Mouse (Mus musculus): ENCODE data around the gene Gpr18. TPM values are rescaled to one million over a fixed set of nuclear protein-coding genes. Genes with fewer than 3 reads are reported as not detected.
"Not testable (repeated sequence)": the region's sequence is repeated elsewhere in the genome, so short reads cannot be mapped to it uniquely, and the experiment has no call there.

Gene Gpr18
- total and polyA plus RNA-seq, 3 experiments, result 0.16 to 2.2 (median 0.43) TPM

DNA sequence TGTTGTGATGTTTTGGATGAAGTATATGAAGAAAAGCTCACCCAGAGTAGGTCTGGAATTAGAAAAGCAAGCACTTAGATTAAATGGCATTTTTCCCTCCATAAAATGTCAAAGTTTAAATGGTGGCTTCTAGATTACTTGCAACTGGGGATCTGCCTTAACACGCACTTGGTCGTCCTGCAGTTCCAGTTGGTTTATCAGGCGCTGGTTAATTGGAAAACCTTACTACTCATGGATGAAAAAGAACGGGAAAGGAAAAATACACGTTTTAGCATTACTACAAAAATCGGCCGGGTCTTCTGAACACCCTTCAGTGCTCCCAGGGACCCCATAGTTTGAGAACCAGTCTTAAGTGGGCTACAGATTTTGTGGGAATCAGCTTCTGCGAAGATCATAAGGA, 37.9 kb downstream of the Gpr18 start:
- intact Hi-C loops (cut with DNase I), result loop anchor here (5.0 kb wide), 2 partner anchors 80 to 230 kb away; partner anchors contain the start of genes Dock9 and Tm9sf2
- peak overlapping the region; percentile 98 for H3K4me3 ChIP-seq
- 41% methylated on average over 8 of the region's 8 CpGs for WGBS

GRCm38 (mm10) chr14:121876860-121877259, 38.7 kb downstream of the Gpr18 start:
- DNase-seq, result no peak
- H3K4me1 ChIP-seq (ENCODE audit: control insufficient read depth, insufficient read depth, low read length), result no peaks in the 10 kb centered on the region
- H3K27me3 ChIP-seq (ENCODE audit: control insufficient read depth, insufficient read depth, low read length), result no peaks in the 10 kb centered on the region; the same call in 1 of the 2 replicates
- no peak overlapping the region for H3K27ac ChIP-seq
- WGBS, result 51% methylated on average over 2 of the region's 2 CpGs
- intact Hi-C loops (cut with DNase I), result loop anchor here (5.0 kb wide), 2 partner anchors 80 to 230 kb away; partner anchors contain the start of genes Dock9 and Tm9sf2
- H3K79me2 ChIP-seq (replicated peaks; ENCODE audit: control insufficient read depth, insufficient read depth, low read length), result peaks cover 4% of the 10 kb centered on the region
- TF ChIP-seq CTCF (IDR thresholded peaks at IDR 0.05) (no peak), EP300 (IDR thresholded peaks at IDR 0.05; ENCODE audit: insufficient read depth, low read depth, low read length) (no peak), POLR2A (IDR thresholded peaks at IDR 0.05; ENCODE audit: insufficient read depth, low read depth, low read length) (no peak)
- H3K9ac ChIP-seq (ENCODE audit: low read depth, low read length), result no peak overlapping the region
- H3K4me3 ChIP-seq, result no peak overlapping the region
- H3K36me3 ChIP-seq (ENCODE audit: control insufficient read depth, insufficient read depth, low read length), result no peaks in the 10 kb centered on the region

More for the DNA sequence above, 37.9 kb downstream of the Gpr18 start:
- H3K36me3 ChIP-seq (ENCODE audit: control insufficient read depth, insufficient read depth, low read length), result no peaks in the 10 kb centered on the region
- TF ChIP-seq EP300 (IDR thresholded peaks at IDR 0.05; ENCODE audit: insufficient read depth, low read depth, low read length) (no peak), POLR2A (IDR thresholded peaks at IDR 0.05; ENCODE audit: insufficient read depth, low read depth, low read length) (no peak), CTCF (IDR thresholded peaks at IDR 0.05) (no peak)
- H3K79me2 ChIP-seq (replicated peaks; ENCODE audit: control insufficient read depth, insufficient read depth, low read length), result peaks cover 4% of the 10 kb centered on the region
- no peak overlapping the region for H3K9ac ChIP-seq (ENCODE audit: low read depth, low read length)
- H3K4me1 ChIP-seq (ENCODE audit: control insufficient read depth, insufficient read depth, low read length), result no peaks in the 10 kb centered on the region
- DNase-seq, result no peak
- no peaks in the 10 kb centered on the region for H3K27me3 ChIP-seq (ENCODE audit: control insufficient read depth, insufficient read depth, low read length)
- H3K27ac ChIP-seq, result peak overlapping the region; percentile 96

GRCm38 (mm10) chr14:121876190-121876589, 39.4 kb downstream of the Gpr18 start:
- intact Hi-C loops (cut with DNase I), result loop anchor here (5.0 kb wide), 2 partner anchors 79 to 231 kb away; partner anchors contain the start of genes Dock9 and Tm9sf2

GRCm38 (mm10) chr14:121873646-121874045, 41.9 kb downstream of the Gpr18 start:
- 54% methylated on average over 4 of the region's 4 CpGs for WGBS
- Histone ChIP-seq H3K79me2 (replicated peaks; ENCODE audit: control insufficient read depth, insufficient read depth, low read length) (no peaks in the 10 kb centered on the region), H3K36me3 (ENCODE audit: control insufficient read depth, insufficient read depth, low read length) (no peaks in the 10 kb centered on the region), H3K9ac (ENCODE audit: low read depth, low read length) (no peak overlapping the region), H3K4me1 (ENCODE audit: control insufficient read depth, insufficient read depth, low read length) (no peaks in the 10 kb centered on the region), H3K27me3 (ENCODE audit: control insufficient read depth, insufficient read depth, low read length) (no peaks in the 10 kb centered on the region; the same call in 1 of the 2 replicates), H3K27ac (no peak overlapping the region), H3K4me3 (no peak overlapping the region)
- DNase-seq, result no peak
- intact Hi-C loops (cut with DNase I), result no loop called here
- no peak for TF ChIP-seq CTCF (IDR thresholded peaks at IDR 0.05)
- TF ChIP-seq EP300 (IDR thresholded peaks at IDR 0.05; ENCODE audit: insufficient read depth, low read depth, low read length), result no peak

More at GRCm38 (mm10) chr14:121876190-121876589, 39.4 kb downstream of the Gpr18 start:
- not testable (repeated sequence) for H3K4me1 ChIP-seq (ENCODE audit: control insufficient read depth, insufficient read depth, low read length); H3K36me3 ChIP-seq (ENCODE audit: control insufficient read depth, insufficient read depth, low read length); H3K4me3 ChIP-seq; DNase-seq; H3K27ac ChIP-seq; H3K27me3 ChIP-seq (ENCODE audit: control insufficient read depth, insufficient read depth, low read length); H3K9ac ChIP-seq (ENCODE audit: low read depth, low read length); H3K79me2 ChIP-seq (replicated peaks; ENCODE audit: control insufficient read depth, insufficient read depth, low read length)
- 60% methylated on average over 2 of the region's 2 CpGs for WGBS

DNA sequence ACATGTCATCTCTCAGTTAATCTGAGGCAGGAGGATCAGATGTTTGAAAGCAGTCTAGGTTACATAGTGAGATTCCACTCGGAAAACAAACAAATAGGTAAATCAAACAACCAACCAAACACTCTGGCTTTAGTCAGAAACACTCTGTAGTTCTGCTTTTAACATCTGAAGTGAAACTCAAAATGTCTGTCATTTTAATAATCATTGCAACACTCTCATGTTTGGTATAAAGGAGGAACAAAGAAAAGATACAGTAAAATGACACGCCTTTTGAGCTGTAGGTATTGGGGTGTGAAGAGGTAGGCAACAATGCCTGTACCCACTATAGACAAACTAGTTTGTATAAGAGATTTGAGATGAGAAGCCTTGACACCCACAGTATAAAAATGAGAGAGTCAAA, 42.4 kb downstream of the Gpr18 start:
- Histone ChIP-seq H3K9ac (ENCODE audit: low read depth, low read length) (no peak overlapping the region), H3K27me3 (ENCODE audit: control insufficient read depth, insufficient read depth, low read length) (no peaks in the 10 kb centered on the region; the same call in 1 of the 2 replicates), H3K27ac (no peak overlapping the region), H3K36me3 (ENCODE audit: control insufficient read depth, insufficient read depth, low read length) (no peaks in the 10 kb centered on the region), H3K79me2 (replicated peaks; ENCODE audit: control insufficient read depth, insufficient read depth, low read length) (no peaks in the 10 kb centered on the region), H3K4me1 (ENCODE audit: control insufficient read depth, insufficient read depth, low read length) (no peaks in the 10 kb centered on the region), H3K4me3 (no peak overlapping the region)
- no peak for DNase-seq
- WGBS, result 62% methylated on average over 2 of the region's 2 CpGs
- intact Hi-C loops (cut with DNase I), result no loop called here
- TF ChIP-seq CTCF (IDR thresholded peaks at IDR 0.05) (no peak), POLR2A (IDR thresholded peaks at IDR 0.05; ENCODE audit: insufficient read depth, low read depth, low read length) (no peak), EP300 (IDR thresholded peaks at IDR 0.05; ENCODE audit: insufficient read depth, low read depth, low read length) (no peak)

DNA sequence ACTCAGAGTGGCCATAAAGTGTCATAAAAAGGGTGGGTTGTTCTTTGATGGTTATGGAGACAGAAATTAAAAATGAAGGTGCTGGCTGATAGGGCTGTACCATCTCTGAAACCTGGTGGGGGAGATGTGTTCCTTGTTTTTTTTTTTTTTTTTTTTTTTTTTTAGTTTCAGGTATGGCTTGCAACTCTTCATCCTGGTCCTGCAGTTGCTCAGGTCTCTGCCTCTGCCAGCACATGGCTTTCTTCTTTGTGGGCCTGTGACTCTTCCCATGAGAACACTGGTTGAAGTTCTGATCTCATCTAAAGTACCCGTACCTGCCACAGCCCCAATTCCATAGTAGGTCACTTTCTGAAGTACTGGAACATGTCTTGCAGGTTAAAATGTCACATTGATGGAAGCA, 42.8 kb downstream of the Gpr18 start:
- Histone ChIP-seq H3K27me3 (ENCODE audit: control insufficient read depth, insufficient read depth, low read length) (no peaks in the 10 kb centered on the region; the same call in 1 of the 2 replicates), H3K79me2 (replicated peaks; ENCODE audit: control insufficient read depth, insufficient read depth, low read length) (no peaks in the 10 kb centered on the region), H3K4me3 (no peak overlapping the region), H3K4me1 (ENCODE audit: control insufficient read depth, insufficient read depth, low read length) (no peaks in the 10 kb centered on the region), H3K27ac (no peak overlapping the region), H3K9ac (ENCODE audit: low read depth, low read length) (no peak overlapping the region), H3K36me3 (ENCODE audit: control insufficient read depth, insufficient read depth, low read length) (no peaks in the 10 kb centered on the region)
- intact Hi-C loops (cut with DNase I), result no loop called here
- WGBS, result 81% methylated on average over 1 of the region's 1 CpGs
- no peak for TF ChIP-seq POLR2A (IDR thresholded peaks at IDR 0.05; ENCODE audit: insufficient read depth, low read depth, low read length)
- TF ChIP-seq EP300 (IDR thresholded peaks at IDR 0.05; ENCODE audit: insufficient read depth, low read depth, low read length), result no peak
- no peak for TF ChIP-seq CTCF (IDR thresholded peaks at IDR 0.05)
- DNase-seq, result no peak

All from heart, adult 2 months (tissue).